Mouse (Mus musculus) cerebellum, adult 2 months (tissue): ENCODE measurements around the gene Xpr1.

Experiments
- CTCF ChIP-seq: fragments of 200-500 bp; IDR thresholded peaks from 2 replicates; pipeline ENCODE4 v1.5.1; 2011; ENCODE audit warnings: low read depth, mild to moderate bottlenecking, control low read depth, low read length, moderate library complexity, borderline replicate concordance; ENCODE audit not compliant: insufficient read depth
- POLR2A ChIP-seq: fragments of 200-500 bp; IDR thresholded peaks from 2 replicates; pipeline ENCODE4 v1.6.1; 2011; ENCODE audit warnings: low read length, control low read depth, borderline replicate concordance; ENCODE audit not compliant: insufficient read depth

DNA sequence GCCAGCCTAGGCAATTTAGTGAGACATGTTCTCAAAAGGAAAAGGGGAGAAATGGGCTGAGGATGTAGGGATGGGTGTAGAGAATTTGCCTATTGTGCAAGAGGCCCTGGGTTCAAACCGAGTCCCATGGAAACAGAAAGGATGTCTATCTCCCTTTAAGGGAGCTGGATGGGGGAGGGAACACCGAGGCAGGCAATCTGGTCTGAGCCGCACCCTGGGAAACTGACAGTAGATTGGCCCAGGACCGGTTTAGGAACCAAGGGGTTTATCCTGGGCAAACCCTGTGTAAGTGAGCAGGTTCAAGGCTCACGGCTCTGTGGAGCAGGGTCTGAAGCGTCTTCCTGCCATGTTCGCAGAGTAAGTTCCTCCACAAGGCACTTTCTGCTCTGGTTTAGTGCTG lies 171.7 kb downstream of the Xpr1 start:
- TF ChIP-seq CTCF (no peak), POLR2A (no peak)
